Mouse (Mus musculus): ENCODE measurements at regions not wholly inside any gene's neighbourhood (a gene's known extent, or its start where the extent isn't known, plus 50 kb on each side); places are given as distances from the start of the nearest gene placed in this dataset.

GRCm38 (mm10) chr12:12715956-12716669, 225.6 kb downstream of the Mycn start:
- 80% methylated on average over 7 of the region's 7 CpGs for WGBS

GRCm38 (mm10) chr12:12715528-12715927, 226.2 kb downstream of the Mycn start:
- WGBS, result 52% methylated on average over 4 of the region's 4 CpGs
- ATAC-seq (replicated peaks; ENCODE audit: low FRiP score), result no peak

More at GRCm38 (mm10) chr12:12715956-12716669, 225.6 kb downstream of the Mycn start:
- Histone ChIP-seq H3K4me3 (replicated peaks) (no peak overlapping the region), H3K4me1 (peaks cover 8% of the 10 kb centered on the region; the same call in 1 of the 2 replicates), H3K9ac (no peak overlapping the region), H3K27me3 (no peaks in the 10 kb centered on the region), H3K4me2 (no peak overlapping the region), H3K36me3 (no peaks in the 10 kb centered on the region), H3K9me3 (replicated peaks) (no peaks in the 10 kb centered on the region), H3K27ac (no peak overlapping the region)
- ATAC-seq (replicated peaks; ENCODE audit: low FRiP score), result no peak

GRCm38 (mm10) chr12:12710184-12710609, 231.5 kb downstream of the Mycn start:
- no peaks in the 10 kb centered on the region for H3K36me3 ChIP-seq
- WGBS, result 82% methylated on average over 6 of the region's 6 CpGs
- no peak for ATAC-seq (replicated peaks; ENCODE audit: low FRiP score)

More at GRCm38 (mm10) chr12:12715528-12715927, 226.2 kb downstream of the Mycn start:
- no peaks in the 10 kb centered on the region for H3K27me3 ChIP-seq
- H3K4me2 ChIP-seq, result no peak overlapping the region
- H3K27ac ChIP-seq, result no peak overlapping the region
- H3K9ac ChIP-seq, result no peak overlapping the region
- no peaks in the 10 kb centered on the region for H3K36me3 ChIP-seq
- H3K9me3 ChIP-seq (replicated peaks), result no peaks in the 10 kb centered on the region
- peaks cover 8% of the 10 kb centered on the region; the same call in 1 of the 2 replicates for H3K4me1 ChIP-seq
- H3K4me3 ChIP-seq (replicated peaks), result no peak overlapping the region

GRCm38 (mm10) chr12:12708954-12709523, 232.7 kb downstream of the Mycn start:
- H3K27ac ChIP-seq, result no peak overlapping the region
- H3K4me3 ChIP-seq (replicated peaks), result no peak overlapping the region
- no peaks in the 10 kb centered on the region for H3K9me3 ChIP-seq (replicated peaks)
- H3K27me3 ChIP-seq, result no peaks in the 10 kb centered on the region
- peaks cover 3% of the 10 kb centered on the region; the same call in 1 of the 2 replicates for H3K4me1 ChIP-seq
- no peak overlapping the region for H3K4me2 ChIP-seq
- H3K9ac ChIP-seq, result no peak overlapping the region
- no peak for ATAC-seq (replicated peaks; ENCODE audit: low FRiP score)
- H3K36me3 ChIP-seq, result no peaks in the 10 kb centered on the region
- 37% methylated on average over 14 of the region's 14 CpGs for WGBS

More at GRCm38 (mm10) chr12:12710184-12710609, 231.5 kb downstream of the Mycn start:
- Histone ChIP-seq H3K27me3 (no peaks in the 10 kb centered on the region), H3K4me1 (peaks cover 5% of the 10 kb centered on the region), H3K27ac (no peak overlapping the region), H3K9ac (no peak overlapping the region), H3K9me3 (replicated peaks) (no peaks in the 10 kb centered on the region), H3K4me3 (replicated peaks) (no peak overlapping the region), H3K4me2 (no peak overlapping the region)

- no peaks in the 10 kb centered on the region for H3K27me3 ChIP-seq
- no peak overlapping the region for H3K4me2 ChIP-seq
- ATAC-seq (replicated peaks; ENCODE audit: low FRiP score), result no peak
- H3K4me3 ChIP-seq (replicated peaks), result no peak overlapping the region
- H3K36me3 ChIP-seq, result no peaks in the 10 kb centered on the region
- no peak overlapping the region for H3K9ac ChIP-seq
- peaks cover 3% of the 10 kb centered on the region; the same call in 1 of the 2 replicates for H3K4me1 ChIP-seq
- H3K9me3 ChIP-seq (replicated peaks), result no peaks in the 10 kb centered on the region
- WGBS, result 62% methylated on average over 14 of the region's 14 CpGs
- H3K27ac ChIP-seq, result no peak overlapping the region
Observed at GRCm38 (mm10) chr12:12706326-12706920, 235.3 kb downstream of the Mycn start.

GRCm38 (mm10) chr12:12701735-12702134, 240.0 kb downstream of the Mycn start:
- no peaks in the 10 kb centered on the region for H3K36me3 ChIP-seq
- no peak overlapping the region for H3K27ac ChIP-seq
- 59% methylated on average over 3 of the region's 3 CpGs for WGBS
- H3K9ac ChIP-seq, result no peak overlapping the region
- no peak overlapping the region for H3K4me2 ChIP-seq
- ATAC-seq (replicated peaks; ENCODE audit: low FRiP score), result no peak
- H3K4me3 ChIP-seq (replicated peaks), result no peak overlapping the region
- H3K4me1 ChIP-seq, result no peaks in the 10 kb centered on the region
- no peaks in the 10 kb centered on the region for H3K27me3 ChIP-seq
- H3K9me3 ChIP-seq (replicated peaks), result no peaks in the 10 kb centered on the region

GRCm38 (mm10) chr12:12701060-12701667, 240.6 kb downstream of the Mycn start:
- ATAC-seq (replicated peaks; ENCODE audit: low FRiP score), result no peak
- H3K27me3 ChIP-seq, result no peaks in the 10 kb centered on the region
- H3K4me2 ChIP-seq, result no peak overlapping the region
- WGBS, result 89% methylated on average over 7 of the region's 7 CpGs
- H3K4me1 ChIP-seq, result no peaks in the 10 kb centered on the region
- no peak overlapping the region for H3K27ac ChIP-seq
- no peak overlapping the region for H3K4me3 ChIP-seq (replicated peaks)
- no peaks in the 10 kb centered on the region for H3K36me3 ChIP-seq
- H3K9me3 ChIP-seq (replicated peaks), result no peaks in the 10 kb centered on the region
- no peak overlapping the region for H3K9ac ChIP-seq

GRCm38 (mm10) chr12:12693838-12694777, 247.6 kb downstream of the Mycn start:
- 16% methylated on average over 29 of the region's 29 CpGs for WGBS
- Histone ChIP-seq H3K4me3 (replicated peaks) (no peak overlapping the region), H3K27me3 (peaks cover 14% of the 10 kb centered on the region; the same call in 1 of the 2 replicates), H3K36me3 (no peaks in the 10 kb centered on the region), H3K27ac (no peak overlapping the region), H3K4me1 (peaks cover 8% of the 10 kb centered on the region), H3K9me3 (replicated peaks) (no peaks in the 10 kb centered on the region), H3K9ac (no peak overlapping the region), H3K4me2 (peak overlapping the region; percentile 46)
- no peak for ATAC-seq (replicated peaks; ENCODE audit: low FRiP score)

GRCm38 (mm10) chr12:12687376-12687775, 254.3 kb downstream of the Mycn start:
- H3K4me2 ChIP-seq, result no peak overlapping the region
- ATAC-seq (replicated peaks; ENCODE audit: low FRiP score), result no peak
- no peaks in the 10 kb centered on the region for H3K9me3 ChIP-seq (replicated peaks)
- no peak overlapping the region for H3K27ac ChIP-seq
- no peak overlapping the region for H3K9ac ChIP-seq
- no peak overlapping the region for H3K4me3 ChIP-seq (replicated peaks)
- WGBS, result 90% methylated on average over 2 of the region's 2 CpGs
- no peaks in the 10 kb centered on the region for H3K27me3 ChIP-seq
- no peaks in the 10 kb centered on the region for H3K36me3 ChIP-seq
- peaks cover 20% of the 10 kb centered on the region for H3K4me1 ChIP-seq

- Histone ChIP-seq H3K4me3 (replicated peaks) (no peak overlapping the region), H3K4me1 (peaks cover 33% of the 10 kb centered on the region), H3K9ac (no peak overlapping the region), H3K27me3 (peaks cover 5% of the 10 kb centered on the region), H3K36me3 (no peaks in the 10 kb centered on the region), H3K9me3 (replicated peaks) (no peaks in the 10 kb centered on the region), H3K27ac (no peak overlapping the region), H3K4me2 (peak overlapping the region; percentile 26)
- ATAC-seq (replicated peaks; ENCODE audit: low FRiP score), result no peak; the same call in 1 of the 2 replicates
- WGBS, result 28% methylated on average over 7 of the region's 7 CpGs
Observed at GRCm38 (mm10) chr12:12685217-12685522, 256.5 kb downstream of the Mycn start.

- Histone ChIP-seq H3K9ac (no peak overlapping the region), H3K36me3 (no peaks in the 10 kb centered on the region), H3K27ac (no peak overlapping the region), H3K4me2 (peak overlapping the region; percentile 26), H3K4me1 (peaks cover 34% of the 10 kb centered on the region), H3K4me3 (replicated peaks) (no peak overlapping the region), H3K9me3 (replicated peaks) (no peaks in the 10 kb centered on the region), H3K27me3 (peaks cover 5% of the 10 kb centered on the region)
- no peak for ATAC-seq (replicated peaks; ENCODE audit: low FRiP score)
- 40% methylated on average over 16 of the region's 16 CpGs for WGBS
Observed at GRCm38 (mm10) chr12:12684481-12685216, 257.1 kb downstream of the Mycn start.

All from kidney, embryonic 15.5 days (tissue).